Mouse (Mus musculus) liver, adult 2 months (tissue): ENCODE measurements around the gene 4930447F04Rik. TPM values are rescaled to one million over a fixed set of nuclear protein-coding genes. Genes with fewer than 3 reads are reported as not detected.

Source experiments
- DNase-seq: peaks from one replicate; pipeline ENCODE4 v3.0.0-alpha.2; 2011; ENCODE audit warnings: low read depth, low spot score; ENCODE audit errors: extremely low read depth
- H3K27ac ChIP-seq: fragments of 200-500 bp; replicated peaks from 2 replicates; pipeline ENCODE4 v1.5.1; 2012; ENCODE audit warnings: low read depth, mild to moderate bottlenecking, control low read depth, inconsistent platforms, low read length; ENCODE audit not compliant: insufficient read depth
- H3K27me3 ChIP-seq: fragments of 200-500 bp; 2 replicates; pipeline ENCODE4 v1.6.1; 2012; ENCODE audit warnings: mild to moderate bottlenecking, moderate library complexity, low read length, inconsistent platforms; ENCODE audit not compliant: control insufficient read depth, insufficient read depth
- H3K36me3 ChIP-seq: fragments of 200-500 bp; 2 replicates; pipeline ENCODE4 v1.6.1; 2012; ENCODE audit warnings: low read length, inconsistent platforms; ENCODE audit not compliant: control insufficient read depth, insufficient read depth
- H3K4me1 ChIP-seq: fragments of 200-500 bp; 2 replicates; pipeline ENCODE4 v1.6.1; 2011; ENCODE audit warnings: low read length; ENCODE audit not compliant: control insufficient read depth, insufficient read depth
- H3K4me3 ChIP-seq: fragments of 200-500 bp; 2 replicates; pipeline ENCODE4 v1.5.1; 2011; ENCODE audit warnings: low read depth, mild to moderate bottlenecking, control low read depth, low read length, moderate library complexity; ENCODE audit not compliant: insufficient read depth
- H3K79me2 ChIP-seq: fragments of 200-500 bp; 2 replicates; pipeline ENCODE4 v1.6.1; 2012; ENCODE audit warnings: inconsistent platforms, mild to moderate bottlenecking, low read length, moderate library complexity; ENCODE audit not compliant: control insufficient read depth, insufficient read depth
- H3K9ac ChIP-seq: fragments of 200-500 bp; 2 replicates; pipeline ENCODE4 v1.6.1; 2012; ENCODE audit warnings: low read depth, mild to moderate bottlenecking, control low read depth, inconsistent platforms, low read length
- CTCF ChIP-seq: fragments of 200-500 bp; IDR thresholded peaks from 2 replicates; pipeline ENCODE4 v1.5.1; 2011; ENCODE audit warnings: low read depth, low read length, control low read depth
- POLR2A ChIP-seq: fragments of 200-500 bp; IDR thresholded peaks from 2 replicates; pipeline ENCODE4 v1.6.1; 2011; ENCODE audit warnings: low read length, control low read depth; ENCODE audit not compliant: insufficient read depth; ENCODE audit errors: extremely low read depth
- WGBS: fragments of 180-500 bp; shearing (Covaris S2); methylation state at CpG from one replicate; pipeline ENCODE4 v1.1.7; 2018; 5-methylcytosine and 5-hydroxymethylcytosine counted together
- polyA plus RNA-seq: library from polyadenylated mRNA; depleted of rRNA; stranded (reverse); fragments of >200 nt; gene quantifications from 2 replicates; pipeline ENCODE4 v1.2.3, GENCODE M21; 2012; rRNA removed
- total RNA-seq: library from RNA; depleted of rRNA; stranded (reverse); fragments of >200 nt; gene quantifications from 2 replicates; pipeline ENCODE4 v1.2.3, GENCODE M21; 2014; rRNA removed

4930447F04Rik gene
- total RNA-seq (not detected in 2 replicates), polyA plus RNA-seq (not detected in 2 replicates)

DNA sequence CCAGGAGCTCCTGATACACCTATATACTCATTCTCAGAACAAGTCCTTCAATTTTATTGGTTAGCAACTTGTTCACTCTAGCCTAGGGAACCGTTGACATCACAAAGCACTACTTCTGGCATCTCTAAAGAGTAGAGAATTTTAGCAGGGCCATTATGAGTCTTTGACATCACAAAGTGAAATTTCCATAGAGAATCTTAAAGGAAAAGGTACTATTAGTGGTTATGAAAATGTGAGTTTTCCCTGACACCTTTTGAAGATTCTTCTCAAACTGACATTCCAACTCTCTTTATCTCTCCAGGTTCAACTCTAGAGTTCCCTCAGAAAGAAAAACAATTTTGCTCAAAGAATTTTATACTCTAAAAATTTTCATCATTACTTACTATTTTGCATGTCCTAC is at the start of gene 4930447F04Rik:
Gene 4930447F04Rik (minus strand): TSS at position 101 of the 400 bp plus-strand sequence.
- WGBS = 69% methylated on average over 1 of the region's 1 CpGs
- Histone ChIP-seq H3K9ac (no peak within 1 kb of the TSS), H3K27me3 (no peaks in the 10 kb centered on the region), H3K4me1 (no peaks in the 10 kb centered on the region), H3K36me3 (no peaks in the 10 kb centered on the region), H3K27ac (no peak within 1 kb of the TSS), H3K4me3 (no peak within 1 kb of the TSS), H3K79me2 (no peaks in the 10 kb centered on the region)
- no peak for TF ChIP-seq CTCF
- no peak for TF ChIP-seq POLR2A
- DNase-seq = no peak
